Mouse (Mus musculus) cortical plate, adult 2 months (tissue): ENCODE measurements around the gene Gcnt3. TPM values are rescaled to one million over a fixed set of nuclear protein-coding genes. Genes with fewer than 3 reads are reported as not detected.
A peak's percentile ranks its signal among the peaks of the same experiment; 100 is the strongest.

ENCODE experiments used
- H3K27ac ChIP-seq: fragments of 200-500 bp; 2 replicates; pipeline ENCODE4 v1.5.1; 2012; ENCODE audit warnings: low read length, control low read depth, inconsistent platforms; ENCODE audit not compliant: insufficient read depth
- H3K4me1 ChIP-seq: fragments of 200-500 bp; 2 replicates; pipeline ENCODE4 v1.6.1; 2011; ENCODE audit warnings: low read length; ENCODE audit not compliant: control insufficient read depth, insufficient read depth
- H3K4me3 ChIP-seq: fragments of 200-500 bp; 2 replicates; pipeline ENCODE4 v1.5.1; 2011; ENCODE audit warnings: mild to moderate bottlenecking, low read length, control low read depth; ENCODE audit not compliant: insufficient read depth
- CTCF ChIP-seq: fragments of 200-500 bp; IDR thresholded peaks from 2 replicates; pipeline ENCODE4 v1.5.1; 2011; ENCODE audit warnings: mild to moderate bottlenecking, control low read depth, low read length; ENCODE audit not compliant: insufficient read depth; ENCODE audit errors: extremely low read depth
- POLR2A ChIP-seq: fragments of 200-500 bp; IDR thresholded peaks from 2 replicates; pipeline ENCODE4 v1.6.1; 2011; ENCODE audit warnings: mild to moderate bottlenecking, low read length, control low read depth; ENCODE audit not compliant: insufficient read depth; ENCODE audit errors: extremely low read depth
- polyA plus RNA-seq: library from polyadenylated mRNA; depleted of rRNA; stranded (reverse); fragments of >200 nt; gene quantifications from 2 replicates; pipeline ENCODE4 v1.2.3, GENCODE M21; 2012; rRNA removed

Gene Gcnt3
- polyA plus RNA-seq, 1 experiment: not detected

DNA sequence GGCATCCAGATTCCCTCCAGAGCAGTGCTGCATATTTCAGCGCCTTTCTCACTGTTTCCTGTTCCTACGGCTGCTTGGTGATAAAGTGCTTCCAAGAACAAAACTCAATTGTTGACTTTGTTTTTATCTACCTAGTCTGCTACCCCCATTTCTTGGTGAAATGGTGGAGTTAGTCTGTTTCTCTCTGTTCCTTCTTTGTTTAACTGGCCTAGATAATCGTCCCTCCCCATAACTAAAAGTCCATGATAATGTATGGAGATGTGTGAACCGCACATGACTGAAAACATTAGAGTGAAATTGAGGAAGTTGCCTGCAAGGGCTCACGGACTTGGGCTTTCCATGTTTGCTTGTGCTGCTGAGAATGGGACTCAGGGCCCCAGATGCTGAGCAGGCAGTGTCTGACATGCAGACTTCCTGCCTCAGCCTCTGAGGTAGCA lies 45.0 kb downstream of the Gcnt3 start:
- H3K4me1 ChIP-seq: peaks cover 7% of the 10 kb centered on the region
- H3K27ac ChIP-seq: no peak overlapping the region
- no peak overlapping the region for H3K4me3 ChIP-seq
- no peak for TF ChIP-seq POLR2A
- no peak for TF ChIP-seq CTCF

DNA sequence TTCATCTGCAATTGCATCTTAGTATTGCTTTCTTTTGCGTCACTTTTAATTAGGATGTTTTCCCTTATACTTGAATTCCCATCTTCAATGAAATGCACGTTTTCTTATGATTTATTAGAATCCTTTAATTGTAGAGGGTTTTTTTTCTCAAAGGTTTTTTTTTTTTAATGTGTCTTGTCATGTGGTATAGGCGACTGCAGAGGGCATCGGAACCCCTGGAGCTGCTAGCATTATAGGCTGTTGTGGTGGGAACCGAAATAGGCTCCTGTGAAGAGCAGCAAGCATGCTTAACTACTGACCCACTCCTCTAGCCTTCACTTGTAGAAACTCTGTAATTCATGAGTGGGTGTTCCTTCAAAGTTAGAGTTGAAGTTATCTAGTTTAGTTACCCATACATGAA lies 47.5 kb downstream of the Gcnt3 start:
- peaks cover 7% of the 10 kb centered on the region for H3K4me1 ChIP-seq
- H3K27ac ChIP-seq: no peak overlapping the region

DNA sequence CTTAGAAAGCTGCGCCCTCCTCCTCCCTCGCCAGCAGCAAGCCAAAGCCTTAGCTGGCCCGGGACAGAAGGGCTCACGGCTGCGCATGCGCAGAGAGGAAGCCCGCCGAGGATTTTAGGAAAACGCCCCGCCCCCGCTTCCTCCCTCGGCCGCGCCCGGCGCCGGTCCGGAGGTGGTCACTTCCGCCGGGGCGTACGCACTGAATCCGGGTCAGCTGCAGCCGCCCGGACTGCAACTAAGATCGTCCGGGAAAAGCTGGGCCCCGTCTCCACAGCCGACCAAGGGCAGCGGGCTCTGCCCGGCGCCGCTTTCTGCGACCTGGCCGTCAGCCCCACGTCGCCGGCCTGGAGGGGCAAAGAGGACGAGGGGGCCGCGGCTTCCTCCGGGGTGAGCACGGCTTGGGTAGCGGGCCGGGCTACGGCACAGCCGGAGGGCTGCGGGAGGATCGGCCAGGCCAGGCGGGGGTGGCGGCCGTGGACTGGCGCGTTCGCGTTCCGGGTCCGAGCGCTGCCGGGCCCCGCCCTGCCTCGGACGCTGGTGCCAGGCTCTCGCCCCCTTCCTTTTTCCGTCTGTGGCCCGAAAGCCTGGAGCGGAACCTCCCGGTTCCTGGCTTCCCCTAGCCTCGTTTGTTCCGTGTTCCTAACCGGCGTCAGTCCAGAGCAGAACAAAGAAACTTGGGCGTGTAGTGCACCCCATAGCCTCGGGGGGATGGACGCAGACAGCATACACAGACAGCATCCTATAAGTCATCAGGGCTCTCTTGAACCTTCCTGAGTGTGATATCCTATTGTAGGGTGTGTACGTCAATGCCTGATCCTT lies 48.4 kb downstream of the Gcnt3 start, which contains the start of gene Bnip2:
Gene Bnip2 (plus strand): TSS at position 164 of the 819 bp plus-strand sequence.
- TF ChIP-seq CTCF (no peak), POLR2A (peak; percentile 82)
- H3K4me1 ChIP-seq: peaks cover 4% of the 10 kb centered on the region
- peak within 1 kb of the TSS; percentile 83 for H3K4me3 ChIP-seq
- H3K27ac ChIP-seq: peak within 1 kb of the TSS; percentile 90

More for the DNA sequence above, 47.5 kb downstream of the Gcnt3 start:
- peak overlapping the region; percentile 83; the same call in 1 of the 2 replicates for H3K4me3 ChIP-seq
- no peak for TF ChIP-seq POLR2A
- TF ChIP-seq CTCF: no peak

DNA sequence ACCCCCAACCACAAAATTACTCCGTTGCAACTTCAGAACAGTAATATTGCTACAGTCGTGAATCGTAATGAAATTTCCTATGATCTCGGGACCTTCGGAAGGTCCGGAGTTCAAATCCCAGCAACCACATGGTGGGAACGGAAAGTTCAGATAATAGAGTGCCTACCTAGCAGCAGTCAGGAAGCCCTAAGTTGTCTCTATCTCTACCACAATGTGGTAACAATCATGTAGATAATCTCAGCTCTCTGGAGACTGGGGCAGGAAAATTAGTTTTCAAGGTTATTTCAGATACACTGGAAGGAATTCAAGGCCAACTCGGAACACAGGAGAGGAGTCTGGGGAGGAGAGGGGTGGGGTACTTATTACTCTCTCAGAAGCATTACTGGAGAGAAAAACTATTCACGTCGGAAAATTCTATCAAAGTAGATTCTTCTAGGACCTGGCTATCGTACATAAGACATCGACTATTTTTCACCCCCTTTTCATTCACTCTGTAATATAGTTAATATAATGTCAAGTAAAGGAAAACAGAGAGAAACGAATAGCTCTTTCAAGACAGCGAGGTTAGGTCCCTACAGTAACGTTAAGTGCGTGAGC lies 49.1 kb downstream of the Gcnt3 start:
- H3K27ac ChIP-seq: no peak overlapping the region; the same call in 1 of the 2 replicates
- TF ChIP-seq CTCF: no peak
- H3K4me1 ChIP-seq: peaks cover 4% of the 10 kb centered on the region
- peak overlapping the region; percentile 83 for H3K4me3 ChIP-seq

GRCm38 (mm10) chr9:69987579-69987978 lies 50.3 kb downstream of the Gcnt3 start:
- TF ChIP-seq POLR2A (no peak), CTCF (peak; percentile 60)
- peaks cover 4% of the 10 kb centered on the region for H3K4me1 ChIP-seq
- H3K27ac ChIP-seq: no peak overlapping the region
- H3K4me3 ChIP-seq: no peak overlapping the region

DNA sequence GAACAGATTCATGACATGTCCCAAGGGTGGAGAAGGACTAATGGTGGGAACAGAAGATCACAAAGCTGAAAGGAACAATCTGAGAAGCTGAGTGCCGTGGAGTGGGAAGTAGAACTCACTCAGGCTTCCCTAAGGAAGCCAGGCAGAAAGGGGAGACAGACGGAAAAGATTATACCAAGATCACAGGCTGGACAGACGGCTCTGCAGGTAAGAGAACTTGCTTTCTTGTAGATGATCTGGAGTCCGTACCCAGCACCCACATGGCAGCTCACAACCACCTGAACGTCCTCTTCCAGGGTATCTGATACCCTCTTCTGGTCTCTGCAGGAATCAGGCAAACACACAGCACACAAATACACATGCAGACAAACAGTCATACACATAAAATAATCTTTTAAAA lies 51.3 kb downstream of the Gcnt3 start:
- no peak overlapping the region for H3K27ac ChIP-seq
- no peak overlapping the region for H3K4me3 ChIP-seq
- H3K4me1 ChIP-seq: peaks cover 4% of the 10 kb centered on the region
- TF ChIP-seq CTCF (no peak), POLR2A (no peak)

- Histone ChIP-seq H3K27ac (no peak overlapping the region), H3K4me1 (peaks cover 3% of the 10 kb centered on the region), H3K4me3 (no peak overlapping the region)
- no peak for TF ChIP-seq POLR2A
- no peak for TF ChIP-seq CTCF
These were observed 51.8 kb downstream of the Gcnt3 start for GRCm38 (mm10) chr9:69986063-69986462.

DNA sequence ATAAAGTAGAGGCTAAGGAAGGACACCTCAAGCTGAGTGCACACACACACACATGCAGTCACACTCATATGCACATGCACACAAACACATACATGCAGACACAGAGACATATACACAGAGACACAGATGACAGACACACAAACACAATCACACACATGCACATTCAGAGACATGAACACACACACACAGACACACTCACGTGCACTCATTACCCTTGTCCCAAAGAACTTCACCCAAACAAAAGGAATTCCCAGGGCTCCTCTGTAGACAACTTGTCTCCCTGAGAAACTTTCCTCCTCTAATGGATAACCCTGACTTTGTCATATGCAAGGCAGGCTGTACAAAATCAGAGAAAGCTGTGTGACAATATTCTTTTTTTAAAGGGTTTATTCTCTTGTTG lies 52.4 kb downstream of the Gcnt3 start:
- no peak overlapping the region for H3K4me3 ChIP-seq
- H3K4me1 ChIP-seq: no peaks in the 10 kb centered on the region
- no peak overlapping the region for H3K27ac ChIP-seq
- TF ChIP-seq POLR2A (no peak), CTCF (no peak)

Other genes with a start within 250 kb of the Gcnt3 start
- 43.9 and 45.0 TPM in 2 replicates for gene Bnip2, start 48.6 kb downstream of the Gcnt3 start, polyA plus RNA-seq
- 65.7 and 69.4 TPM in 2 replicates for gene Gtf2a2, start 25.5 kb downstream of the Gcnt3 start, polyA plus RNA-seq
- gene Fam81a, start 104.5 kb upstream of the Gcnt3 start, polyA plus RNA-seq: 135 and 144 TPM in 2 replicates
- gene Myo1e, start 169.3 kb upstream of the Gcnt3 start, polyA plus RNA-seq: 8.7 and 9.4 TPM in 2 replicates